Mouse (Mus musculus): ENCODE data around the gene Dnah1. TPM values are rescaled to one million over a fixed set of nuclear protein-coding genes. Genes with fewer than 3 reads are reported as not detected.
A peak's percentile ranks its signal among the peaks of the same experiment; 100 is the strongest.

Gene Dnah1
- polyA plus RNA-seq, 1 experiment from 2014 or later, result 7.6 TPM

- no peaks in the 10 kb centered on the region for H3K27me3 ChIP-seq (ENCODE audit: control insufficient read depth, insufficient read depth, low read length)
Measured at GRCm38 (mm10) chr14:31337406-31337805, 13.7 kb upstream of the Dnah1 start.

GRCm38 (mm10) chr14:31336369-31337155 is 12.9 kb upstream of the Dnah1 start, which contains the start of gene Capn7:
TSS of gene Capn7 (plus strand) at chr14:31336638.
- peak within 1 kb of the TSS; percentile 42 for H3K4me2 ChIP-seq (ENCODE audit: low read depth)
- DNase-seq (ENCODE audit: low spot score) (peak; percentile 99), ATAC-seq (ENCODE audit: insufficient read depth, low FRiP score, low TSS enrichment) (peak; percentile 98)
- no peaks in the 10 kb centered on the region for H3K9me3 ChIP-seq (ENCODE audit: control insufficient read depth, low read length)
- peak within 1 kb of the TSS; percentile 86 for H3K27ac ChIP-seq (ENCODE audit: low read depth, low read length)
- peak within 1 kb of the TSS; percentile 87 for H3K9ac ChIP-seq (ENCODE audit: low read length)
- peak within 1 kb of the TSS; percentile 84 for H3K4me3 ChIP-seq (ENCODE audit: low read depth, low read length)
- H3K4me1 ChIP-seq (ENCODE audit: control insufficient read depth, insufficient read depth, low read length), result peaks cover 4% of the 10 kb centered on the region; the same call in 1 of the 2 replicates
- H3K27me3 ChIP-seq (ENCODE audit: control insufficient read depth, insufficient read depth, low read length), result no peaks in the 10 kb centered on the region
- whole genome bisulfite sequencing, result under 1% methylated on average over 78 of the region's 78 CpGs
- no peaks in the 10 kb centered on the region for H3K36me3 ChIP-seq (ENCODE audit: control insufficient read depth, insufficient read depth, low read length)

More at GRCm38 (mm10) chr14:31337406-31337805, 13.7 kb upstream of the Dnah1 start:
- Histone ChIP-seq H3K36me3 (ENCODE audit: control insufficient read depth, insufficient read depth, low read length) (no peaks in the 10 kb centered on the region), H3K4me3 (ENCODE audit: low read depth, low read length) (peak overlapping the region; percentile 84), H3K4me2 (ENCODE audit: low read depth) (peak overlapping the region; percentile 42), H3K4me1 (ENCODE audit: control insufficient read depth, insufficient read depth, low read length) (peaks cover 4% of the 10 kb centered on the region; the same call in 1 of the 2 replicates), H3K27ac (ENCODE audit: low read depth, low read length) (no peak overlapping the region), H3K9ac (ENCODE audit: low read length) (peak overlapping the region; percentile 87), H3K9me3 (ENCODE audit: control insufficient read depth, low read length) (no peaks in the 10 kb centered on the region)
- DNase-seq (ENCODE audit: low spot score) (no peak), ATAC-seq (ENCODE audit: insufficient read depth, low FRiP score, low TSS enrichment) (no peak)
- 56% methylated on average over 7 of the region's 7 CpGs for WGBS

- H3K36me3 ChIP-seq (ENCODE audit: control insufficient read depth, insufficient read depth, low read length), result no peaks in the 10 kb centered on the region
- no peak overlapping the region for H3K27ac ChIP-seq (ENCODE audit: low read depth, low read length)
- H3K4me2 ChIP-seq (ENCODE audit: low read depth), result peak overlapping the region; percentile 42
- H3K4me1 ChIP-seq (ENCODE audit: control insufficient read depth, insufficient read depth, low read length), result peaks cover 4% of the 10 kb centered on the region; the same call in 1 of the 2 replicates
- H3K4me3 ChIP-seq (ENCODE audit: low read depth, low read length), result peak overlapping the region; percentile 84
- WGBS, result 59% methylated on average over 3 of the region's 3 CpGs
- ATAC-seq (ENCODE audit: insufficient read depth, low FRiP score, low TSS enrichment) (no peak), DNase-seq (ENCODE audit: low spot score) (no peak)
- peak overlapping the region; percentile 48 for H3K9ac ChIP-seq (ENCODE audit: low read length)
- no peaks in the 10 kb centered on the region for H3K9me3 ChIP-seq (ENCODE audit: control insufficient read depth, low read length)
- H3K27me3 ChIP-seq (ENCODE audit: control insufficient read depth, insufficient read depth, low read length), result no peaks in the 10 kb centered on the region
Measured at GRCm38 (mm10) chr14:31335765-31336164, 12.1 kb upstream of the Dnah1 start.

- Histone ChIP-seq H3K27ac (ENCODE audit: low read depth, low read length) (no peak overlapping the region), H3K9me3 (ENCODE audit: control insufficient read depth, low read length) (no peaks in the 10 kb centered on the region), H3K4me3 (ENCODE audit: low read depth, low read length) (no peak overlapping the region), H3K4me1 (ENCODE audit: control insufficient read depth, insufficient read depth, low read length) (no peaks in the 10 kb centered on the region), H3K9ac (ENCODE audit: low read length) (no peak overlapping the region), H3K4me2 (ENCODE audit: low read depth) (no peak overlapping the region), H3K27me3 (ENCODE audit: control insufficient read depth, insufficient read depth, low read length) (no peaks in the 10 kb centered on the region), H3K36me3 (ENCODE audit: control insufficient read depth, insufficient read depth, low read length) (no peaks in the 10 kb centered on the region)
- DNase-seq (ENCODE audit: low spot score), result no peak
- WGBS, result 78% methylated on average over 4 of the region's 4 CpGs
- no peak for ATAC-seq (ENCODE audit: insufficient read depth, low FRiP score, low TSS enrichment)
Measured at GRCm38 (mm10) chr14:31330957-31331356, 7.3 kb upstream of the Dnah1 start.

GRCm38 (mm10) chr14:31329741-31330140 is 6.0 kb upstream of the Dnah1 start:
- Histone ChIP-seq H3K36me3 (ENCODE audit: control insufficient read depth, insufficient read depth, low read length) (no peaks in the 10 kb centered on the region), H3K9me3 (ENCODE audit: control insufficient read depth, low read length) (no peaks in the 10 kb centered on the region), H3K27ac (ENCODE audit: low read depth, low read length) (no peak overlapping the region), H3K27me3 (ENCODE audit: control insufficient read depth, insufficient read depth, low read length) (no peaks in the 10 kb centered on the region), H3K4me2 (ENCODE audit: low read depth) (no peak overlapping the region), H3K4me1 (ENCODE audit: control insufficient read depth, insufficient read depth, low read length) (no peaks in the 10 kb centered on the region), H3K4me3 (ENCODE audit: low read depth, low read length) (no peak overlapping the region), H3K9ac (ENCODE audit: low read length) (no peak overlapping the region)
- no peak for DNase-seq (ENCODE audit: low spot score)
- no peak for ATAC-seq (ENCODE audit: insufficient read depth, low FRiP score, low TSS enrichment)
- WGBS, result 51% methylated on average over 2 of the region's 2 CpGs

- ATAC-seq (ENCODE audit: insufficient read depth, low FRiP score, low TSS enrichment), result no peak
- Histone ChIP-seq H3K9ac (ENCODE audit: low read length) (no peak overlapping the region), H3K27ac (ENCODE audit: low read depth, low read length) (no peak overlapping the region), H3K36me3 (ENCODE audit: control insufficient read depth, insufficient read depth, low read length) (no peaks in the 10 kb centered on the region), H3K4me2 (ENCODE audit: low read depth) (no peak overlapping the region), H3K27me3 (ENCODE audit: control insufficient read depth, insufficient read depth, low read length) (no peaks in the 10 kb centered on the region), H3K9me3 (ENCODE audit: control insufficient read depth, low read length) (no peaks in the 10 kb centered on the region), H3K4me3 (ENCODE audit: low read depth, low read length) (no peak overlapping the region), H3K4me1 (ENCODE audit: control insufficient read depth, insufficient read depth, low read length) (no peaks in the 10 kb centered on the region; the same call in 1 of the 2 replicates)
- no peak for DNase-seq (ENCODE audit: low spot score)
- WGBS, result 79% methylated on average over 4 of the region's 4 CpGs
Measured at GRCm38 (mm10) chr14:31327681-31328080, 4.0 kb upstream of the Dnah1 start.

- WGBS, result 89% methylated on average over 1 of the region's 1 CpGs
- Histone ChIP-seq H3K4me1 (ENCODE audit: control insufficient read depth, insufficient read depth, low read length) (no peaks in the 10 kb centered on the region; the same call in 1 of the 2 replicates), H3K27ac (ENCODE audit: low read depth, low read length) (no peak overlapping the region), H3K36me3 (ENCODE audit: control insufficient read depth, insufficient read depth, low read length) (no peaks in the 10 kb centered on the region), H3K4me2 (ENCODE audit: low read depth) (no peak overlapping the region), H3K9ac (ENCODE audit: low read length) (no peak overlapping the region), H3K4me3 (ENCODE audit: low read depth, low read length) (no peak overlapping the region), H3K9me3 (ENCODE audit: control insufficient read depth, low read length) (no peaks in the 10 kb centered on the region), H3K27me3 (ENCODE audit: control insufficient read depth, insufficient read depth, low read length) (no peaks in the 10 kb centered on the region)
- no peak for DNase-seq (ENCODE audit: low spot score)
- ATAC-seq (ENCODE audit: insufficient read depth, low FRiP score, low TSS enrichment), result no peak
Measured at GRCm38 (mm10) chr14:31327196-31327595, 3.5 kb upstream of the Dnah1 start.

GRCm38 (mm10) chr14:31326770-31327169 is 3.1 kb upstream of the Dnah1 start:
- ATAC-seq (ENCODE audit: insufficient read depth, low FRiP score, low TSS enrichment), result no peak
- no peak overlapping the region for H3K27ac ChIP-seq (ENCODE audit: low read depth, low read length)
- WGBS, result 70% methylated on average over 7 of the region's 7 CpGs

GRCm38 (mm10) chr14:31325551-31325950 is 1.9 kb upstream of the Dnah1 start:
- 53% methylated on average over 5 of the region's 5 CpGs for WGBS
- ATAC-seq (ENCODE audit: insufficient read depth, low FRiP score, low TSS enrichment), result no peak
- no peak for DNase-seq (ENCODE audit: low spot score)
- no peaks in the 10 kb centered on the region; the same call in 1 of the 2 replicates for H3K4me1 ChIP-seq (ENCODE audit: control insufficient read depth, insufficient read depth, low read length)
- no peak overlapping the region for H3K27ac ChIP-seq (ENCODE audit: low read depth, low read length)
- H3K36me3 ChIP-seq (ENCODE audit: control insufficient read depth, insufficient read depth, low read length), result no peaks in the 10 kb centered on the region
- no peaks in the 10 kb centered on the region for H3K27me3 ChIP-seq (ENCODE audit: control insufficient read depth, insufficient read depth, low read length)
- no peak overlapping the region for H3K9ac ChIP-seq (ENCODE audit: low read length)
- no peak overlapping the region for H3K4me2 ChIP-seq (ENCODE audit: low read depth)
- no peaks in the 10 kb centered on the region for H3K9me3 ChIP-seq (ENCODE audit: control insufficient read depth, low read length)
- H3K4me3 ChIP-seq (ENCODE audit: low read depth, low read length), result no peak overlapping the region

More at GRCm38 (mm10) chr14:31326770-31327169, 3.1 kb upstream of the Dnah1 start:
- Histone ChIP-seq H3K4me1 (ENCODE audit: control insufficient read depth, insufficient read depth, low read length) (no peaks in the 10 kb centered on the region; the same call in 1 of the 2 replicates), H3K4me3 (ENCODE audit: low read depth, low read length) (no peak overlapping the region), H3K27me3 (ENCODE audit: control insufficient read depth, insufficient read depth, low read length) (no peaks in the 10 kb centered on the region), H3K36me3 (ENCODE audit: control insufficient read depth, insufficient read depth, low read length) (no peaks in the 10 kb centered on the region), H3K4me2 (ENCODE audit: low read depth) (no peak overlapping the region), H3K9ac (ENCODE audit: low read length) (no peak overlapping the region), H3K9me3 (ENCODE audit: control insufficient read depth, low read length) (no peaks in the 10 kb centered on the region)
- DNase-seq (ENCODE audit: low spot score), result no peak
